Mouse (Mus musculus) heart, adult 2 months (tissue): ENCODE data around the gene F930015N05Rik. TPM values are rescaled to one million over a fixed set of nuclear protein-coding genes. Genes with fewer than 3 reads are reported as not detected.
A peak's percentile ranks its signal among the peaks of the same experiment; 100 is the strongest.

Source experiments
- DNase-seq, 2 experiments: peaks; one replicate each; pipeline ENCODE4 v3.0.0; 2021
- H3K27ac ChIP-seq: fragments of 200-600 bp; 2 replicates; pipeline ENCODE4 v1.8.1; 2022
- H3K27me3 ChIP-seq: fragments of 200-500 bp; 2 replicates; pipeline ENCODE4 v1.6.1; 2012; ENCODE audit warnings: mild to moderate bottlenecking, low read length, inconsistent platforms, mixed read lengths; ENCODE audit not compliant: control insufficient read depth, insufficient read depth
- H3K36me3 ChIP-seq: fragments of 200-500 bp; 2 replicates; pipeline ENCODE4 v1.6.1; 2012; ENCODE audit warnings: low read length, inconsistent platforms; ENCODE audit not compliant: control insufficient read depth, insufficient read depth
- H3K4me1 ChIP-seq: fragments of 200-500 bp; 2 replicates; pipeline ENCODE4 v1.6.1; 2011; ENCODE audit warnings: low read length; ENCODE audit not compliant: control insufficient read depth, insufficient read depth
- H3K4me3 ChIP-seq: fragments of 200-600 bp; 2 replicates; pipeline ENCODE4 v1.8.1; 2022
- H3K79me2 ChIP-seq: fragments of 200-500 bp; replicated peaks from 2 replicates; pipeline ENCODE4 v1.6.1; 2012; ENCODE audit warnings: mild to moderate bottlenecking, inconsistent platforms, low read length, moderate library complexity, mixed read lengths; ENCODE audit not compliant: control insufficient read depth, insufficient read depth
- H3K9ac ChIP-seq: fragments of 200-500 bp; 2 replicates; pipeline ENCODE4 v1.6.1; 2012; ENCODE audit warnings: low read depth, mild to moderate bottlenecking, control low read depth, inconsistent platforms, low read length, mixed read lengths
- CTCF ChIP-seq: fragments of 200-600 bp; IDR thresholded peaks from 2 replicates; pipeline ENCODE4 v1.8.1; 2022; ENCODE audit warnings: antibody characterized with exemption, mild to moderate bottlenecking, moderate library complexity
- EP300 ChIP-seq: fragments of 200-500 bp; IDR thresholded peaks from 2 replicates; pipeline ENCODE4 v1.6.1; 2011; ENCODE audit warnings: low read depth, low read length, control low read depth; ENCODE audit not compliant: insufficient read depth
- POLR2A ChIP-seq: fragments of 200-500 bp; IDR thresholded peaks from 2 replicates; pipeline ENCODE4 v1.6.1; 2011; ENCODE audit warnings: mild to moderate bottlenecking, low read depth, low read length, control low read depth; ENCODE audit not compliant: insufficient read depth
- WGBS: fragments of 180-500 bp; shearing (Covaris S2); methylation state at CpG from one replicate; pipeline ENCODE4 v1.1.7; 2018; 5-methylcytosine and 5-hydroxymethylcytosine counted together
- intact Hi-C: fragments of 180-260 bp; cut with DNase I; formaldehyde crosslinking; loops from one replicate; pipeline ENCODE4 v1.15.1; 2025
- long read RNA-seq: library from polyadenylated mRNA; stranded (forward); transcript quantifications from one replicate; pipeline ENCODE4 v2.0.0, GENCODE M21; 2021
- polyA plus RNA-seq: library from polyadenylated mRNA; depleted of rRNA; stranded (reverse); fragments of >200 nt; gene quantifications from 2 replicates; pipeline ENCODE4 v1.2.3, GENCODE M21; 2012; rRNA removed
- total RNA-seq, 2 experiments: library from RNA; stranded (reverse); gene quantifications; 2 replicates each; pipeline ENCODE4 v1.2.3; 2021

F930015N05Rik gene
- total RNA-seq (under 1 TPM in 1 of 2 experiments, not detected in 1; 0.20 TPM), polyA plus RNA-seq (0.20 TPM in 1 of 2 replicates, not detected in the other)
- long read RNA-seq = 0 reads

DNA sequence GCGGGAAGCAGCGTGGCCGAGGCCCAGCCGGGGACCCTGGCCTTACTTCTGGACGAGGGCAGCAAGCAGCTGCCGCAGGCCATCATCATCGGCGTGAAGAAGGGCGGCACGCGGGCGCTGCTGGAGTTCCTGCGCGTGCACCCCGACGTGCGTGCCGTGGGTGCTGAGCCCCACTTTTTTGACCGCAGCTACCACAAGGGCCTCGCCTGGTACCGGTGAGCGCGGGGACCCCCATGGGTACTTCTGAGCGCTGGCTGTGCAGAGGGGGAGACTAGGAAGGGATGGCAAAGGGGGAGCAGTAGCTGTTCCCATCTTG is at the start of gene F930015N05Rik:
Gene F930015N05Rik (minus strand): TSS at position 242 of the 316 bp plus-strand sequence.
- no peaks in the 10 kb centered on the region for H3K79me2 ChIP-seq
- intact Hi-C loops = no loop called here
- no peak for DNase-seq
- no peaks in the 10 kb centered on the region; the same call in 1 of the 2 replicates for H3K4me1 ChIP-seq
- TF ChIP-seq POLR2A (no peak), EP300 (no peak), CTCF (no peak)
- H3K4me3 ChIP-seq = peak within 1 kb of the TSS; percentile 51
- peaks cover 12% of the 10 kb centered on the region for H3K27me3 ChIP-seq
- H3K27ac ChIP-seq = peak within 1 kb of the TSS; percentile 52
- WGBS = 2% methylated on average over 24 of the region's 24 CpGs
- H3K36me3 ChIP-seq = no peaks in the 10 kb centered on the region
- peak within 1 kb of the TSS; percentile 78 for H3K9ac ChIP-seq

DNA sequence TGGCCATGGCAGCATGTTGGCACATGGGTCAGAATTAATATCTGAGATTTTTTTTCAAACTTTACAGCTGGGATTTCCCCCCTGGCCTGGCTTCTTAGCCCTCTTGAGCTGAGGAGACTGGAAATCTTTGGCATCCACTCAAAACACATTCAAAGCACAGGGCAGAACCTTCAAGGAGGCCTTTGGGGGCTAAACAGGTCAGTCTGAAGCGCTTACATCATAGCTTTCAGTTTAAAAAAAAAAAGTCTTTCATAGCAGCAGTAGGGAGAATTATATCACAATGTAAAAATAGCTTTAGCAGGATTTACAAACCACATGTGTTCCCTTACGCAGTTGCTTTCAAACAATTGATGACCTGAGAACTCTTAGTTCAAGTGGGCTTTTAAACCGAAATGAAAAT is 45.0 kb upstream of the F930015N05Rik start:
- H3K4me1 ChIP-seq = no peaks in the 10 kb centered on the region; the same call in 1 of the 2 replicates
- H3K4me3 ChIP-seq = no peak overlapping the region
- no peaks in the 10 kb centered on the region for H3K36me3 ChIP-seq
- H3K79me2 ChIP-seq = no peaks in the 10 kb centered on the region
- H3K9ac ChIP-seq = no peak overlapping the region
- intact Hi-C loops = no loop called here
- DNase-seq = no peak
- no peaks in the 10 kb centered on the region for H3K27me3 ChIP-seq
- WGBS = 33% methylated on average over 3 of the region's 3 CpGs
- TF ChIP-seq POLR2A = no peak
- TF ChIP-seq EP300 = no peak
- TF ChIP-seq CTCF = no peak
- no peak overlapping the region for H3K27ac ChIP-seq

DNA sequence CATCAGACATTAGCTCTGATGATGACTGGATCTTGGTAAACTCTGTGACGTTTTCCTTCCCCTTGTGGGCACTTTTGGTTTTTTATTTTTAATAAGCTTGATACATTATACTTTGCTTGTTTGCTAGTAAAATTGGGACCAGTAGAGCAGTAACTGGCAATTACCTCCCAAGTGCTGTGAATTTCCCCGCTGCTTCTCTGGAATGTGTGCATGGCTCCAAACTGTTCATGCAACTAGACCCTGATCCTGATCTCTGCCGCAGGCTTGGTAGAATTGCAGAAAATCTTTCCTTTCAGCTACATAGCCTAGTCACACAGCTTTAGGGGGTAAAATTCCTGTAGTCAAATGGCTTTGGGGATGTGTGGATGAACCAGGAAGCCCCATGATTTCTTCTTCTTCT is 37.2 kb upstream of the F930015N05Rik start:
- intact Hi-C loops = no loop called here
- H3K27me3 ChIP-seq = no peaks in the 10 kb centered on the region
- H3K79me2 ChIP-seq = no peaks in the 10 kb centered on the region
- no peak overlapping the region for H3K27ac ChIP-seq
- 74% methylated on average over 3 of the region's 3 CpGs for WGBS
- no peak for DNase-seq
- H3K9ac ChIP-seq = no peak overlapping the region
- TF ChIP-seq EP300 = no peak
- TF ChIP-seq CTCF = no peak
- TF ChIP-seq POLR2A = no peak
- H3K4me1 ChIP-seq = no peaks in the 10 kb centered on the region
- no peaks in the 10 kb centered on the region for H3K36me3 ChIP-seq
- no peak overlapping the region for H3K4me3 ChIP-seq

DNA sequence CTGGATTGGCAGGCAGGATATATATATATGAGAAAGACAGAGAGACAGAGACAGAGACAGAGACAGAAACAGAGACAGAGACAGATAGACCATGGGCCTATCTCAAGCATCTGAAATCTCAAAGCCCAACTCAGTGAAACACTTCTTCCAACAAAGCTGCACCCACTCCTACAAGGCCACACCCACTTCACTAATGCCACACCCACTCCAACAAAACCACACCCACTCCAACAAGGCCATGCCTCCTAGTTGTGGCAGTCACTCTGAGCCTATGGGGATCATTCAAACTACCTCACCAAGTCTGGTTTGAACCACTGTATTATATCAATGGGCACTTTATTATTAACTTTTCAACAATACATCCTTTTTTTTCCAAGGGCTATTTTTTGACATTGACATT is 34.2 kb upstream of the F930015N05Rik start:
- Histone ChIP-seq H3K27me3 (no peaks in the 10 kb centered on the region), H3K36me3 (no peaks in the 10 kb centered on the region), H3K79me2 (no peaks in the 10 kb centered on the region), H3K4me1 (no peaks in the 10 kb centered on the region), H3K9ac (no peak overlapping the region), H3K27ac (no peak overlapping the region), H3K4me3 (no peak overlapping the region)
- intact Hi-C loops = no loop called here
- TF ChIP-seq EP300 (no peak), POLR2A (no peak), CTCF (no peak)
- no peak for DNase-seq

DNA sequence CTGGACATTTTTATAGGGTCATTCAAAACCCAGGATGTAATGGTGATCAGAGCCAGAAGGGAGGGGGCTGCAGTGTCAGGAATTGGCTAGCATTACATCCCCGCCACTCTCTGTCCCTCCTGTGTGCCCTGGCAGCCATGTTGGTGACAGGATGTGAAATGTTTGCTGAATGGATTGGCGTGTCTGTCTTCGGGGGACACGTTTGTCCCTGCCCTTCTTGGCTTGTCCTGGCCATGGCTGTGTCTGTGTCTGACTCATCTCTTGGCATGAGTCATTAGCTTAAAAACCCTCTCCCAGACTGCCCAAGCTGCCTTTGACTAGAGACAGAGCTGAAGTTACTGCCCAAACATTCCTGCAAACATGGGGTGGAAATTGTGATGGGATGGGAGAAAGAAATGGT is 32.3 kb upstream of the F930015N05Rik start:
- no peak for TF ChIP-seq EP300
- no peak for TF ChIP-seq CTCF
- no peak for TF ChIP-seq POLR2A
- no peak overlapping the region for H3K4me3 ChIP-seq
- intact Hi-C loops = no loop called here
- H3K27ac ChIP-seq = no peak overlapping the region
- H3K9ac ChIP-seq = no peak overlapping the region
- no peaks in the 10 kb centered on the region for H3K79me2 ChIP-seq
- H3K27me3 ChIP-seq = no peaks in the 10 kb centered on the region
- H3K36me3 ChIP-seq = no peaks in the 10 kb centered on the region
- peak in 1 of 2 experiments; percentile 8 for DNase-seq
- WGBS = 31% methylated on average over 4 of the region's 4 CpGs
- no peaks in the 10 kb centered on the region for H3K4me1 ChIP-seq

DNA sequence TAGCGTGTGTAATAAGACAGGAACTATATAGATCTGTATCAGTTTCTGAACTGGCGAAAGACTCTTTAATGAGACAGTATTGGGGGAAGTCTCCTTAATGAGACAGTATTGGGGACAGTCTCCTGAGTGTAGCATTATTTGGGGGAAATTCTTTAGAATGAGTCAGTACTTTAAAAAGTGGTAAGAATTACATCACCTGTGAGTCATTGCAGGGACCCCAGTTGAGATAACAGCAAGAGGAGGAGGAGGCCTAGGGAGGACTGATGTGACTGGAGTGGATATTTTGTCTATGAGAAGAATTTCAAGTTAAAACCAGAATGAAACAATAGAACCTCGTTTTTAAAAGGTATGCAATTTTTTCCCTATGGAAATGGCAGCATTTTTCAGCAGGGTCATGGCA is 25.3 kb upstream of the F930015N05Rik start:
- WGBS = 57% methylated on average over 3 of the region's 3 CpGs
- Histone ChIP-seq H3K4me1 (no peaks in the 10 kb centered on the region), H3K27ac (no peak overlapping the region), H3K36me3 (no peaks in the 10 kb centered on the region), H3K27me3 (no peaks in the 10 kb centered on the region), H3K9ac (no peak overlapping the region), H3K79me2 (no peaks in the 10 kb centered on the region), H3K4me3 (no peak overlapping the region)
- DNase-seq = no peak
- intact Hi-C loops = no loop called here
- TF ChIP-seq POLR2A (no peak), CTCF (no peak), EP300 (no peak)
